9 mouse cellular contexts compared by ENCODE assay signal in genomic region chr15:99714858-99715257, GRCm38 (mm10). TPM values are rescaled to one million over a fixed set of nuclear protein-coding genes. Genes with fewer than 3 reads are reported as not detected.
DNase-seq lines count a peak whose midpoint lies in the region; ATAC-seq and TF ChIP-seq lines count a peak whose summit lies in the region.
"Had no signal": no experiment of that assay in that cellular context is flagged by ENCODE, and none has a peak within 500 bp of the region (broad histone marks: within the 10 kb centered on the region; RNA-seq: fewer than 3 reads in every experiment).

No protein-coding gene starts in this region.

- H3K27ac ChIP-seq in ES-E14 (ENCODE audit: insufficient read depth, low read depth, low read length, poor library complexity, severe bottlenecking), result no peak overlapping the region
- peak overlapping the region; percentile 82 for H3K27ac ChIP-seq in forebrain, embryonic 16.5 days (ENCODE audit: low read length)
- peak overlapping the region; percentile 76 for H3K27ac ChIP-seq in neural tube, embryonic 15.5 days (replicated peaks)

- H3K27me3 ChIP-seq in forebrain, embryonic 16.5 days (replicated peaks; ENCODE audit: control insufficient read depth, insufficient read depth, low read length), result no peaks in the 10 kb centered on the region
- no peaks in the 10 kb centered on the region for H3K27me3 ChIP-seq in neural tube, embryonic 15.5 days (replicated peaks)

- intact Hi-C loops in heart, postnatal 25 days (cut with DNase I), result loop anchor here (2.0 to 5.0 kb wide), 2 partner anchors 64 to 187 kb away; no protein-coding TSS in a partner anchor

- H3K4me2 ChIP-seq in forebrain, embryonic 16.5 days (ENCODE audit: low read length), result no peak overlapping the region
- H3K4me2 ChIP-seq in neural tube, embryonic 15.5 days, result no peak overlapping the region

- WGBS in forebrain, embryonic 16.5 days, result 53% methylated on average over 7 of the region's 7 CpGs
- WGBS in neural tube, embryonic 15.5 days, result 59% methylated on average over 7 of the region's 7 CpGs

- peaks cover 33% of the 10 kb centered on the region for H3K36me3 ChIP-seq in ES-E14 (ENCODE audit: control insufficient read depth, insufficient read depth, low read length, poor library complexity, severe bottlenecking)
- peaks cover 33% of the 10 kb centered on the region for H3K36me3 ChIP-seq in forebrain, embryonic 16.5 days (ENCODE audit: control insufficient read depth, insufficient read depth)
- peaks cover 44% of the 10 kb centered on the region for H3K36me3 ChIP-seq in neural tube, embryonic 15.5 days

- H3K4me3 ChIP-seq in ES-E14 (ENCODE audit: insufficient read depth in 1 of 2, low read depth in 1 of 2, low read length in 2 of 2, poor library complexity in 1 of 2, severe bottlenecking in 1 of 2), result no peak overlapping the region
- no peak overlapping the region for H3K4me3 ChIP-seq in forebrain, embryonic 16.5 days (replicated peaks; ENCODE audit: low read length)
- H3K4me3 ChIP-seq in neural tube, embryonic 15.5 days (replicated peaks), result no peak overlapping the region

- no peaks in the 10 kb centered on the region for H3K9me3 ChIP-seq in ES-E14 (ENCODE audit: control insufficient read depth, insufficient read depth, low read depth, low read length)
- no peaks in the 10 kb centered on the region for H3K9me3 ChIP-seq in forebrain, embryonic 16.5 days (ENCODE audit: control insufficient read depth, low read length)
- no peaks in the 10 kb centered on the region for H3K9me3 ChIP-seq in neural tube, embryonic 15.5 days (replicated peaks)

- in situ Hi-C loops in ES-E14 (cut with MboI; ENCODE audit: low sequenced_read_pairs in 2 of 2, unreplicated experiment in 2 of 2), result loop anchor here in 1 of 2 experiments (10.0 kb wide), 1 partner anchor 190 kb away; no protein-coding TSS in a partner anchor

- H3K9ac ChIP-seq in ES-E14 (ENCODE audit: insufficient read depth, low read depth, low read length, poor library complexity, severe bottlenecking), result no peak overlapping the region
- H3K9ac ChIP-seq in forebrain, embryonic 16.5 days (replicated peaks; ENCODE audit: low read depth, low read length), result no peak overlapping the region
- no peak overlapping the region for H3K9ac ChIP-seq in neural tube, embryonic 15.5 days (replicated peaks)

- peaks cover 0 to 28% of the 10 kb centered on the region in 2 experiments; a peak in 3 of 4 replicates for H3K4me1 ChIP-seq in ES-E14 (ENCODE audit: control insufficient read depth in 2 of 2, insufficient read depth in 2 of 2, low read length in 2 of 2, poor library complexity in 1 of 2)
- peaks cover 25% of the 10 kb centered on the region for H3K4me1 ChIP-seq in forebrain, embryonic 16.5 days (replicated peaks; ENCODE audit: control insufficient read depth, insufficient read depth, low read length)
- peaks cover 43% of the 10 kb centered on the region for H3K4me1 ChIP-seq in neural tube, embryonic 15.5 days

- DNase-seq in ES-E14 (ENCODE audit: low read depth, low spot score), result no peak
- peak; percentile 83 for DNase-seq in cerebellum, adult 11 months
- peak; percentile 47 for DNase-seq in heart, postnatal 25 days (ENCODE audit: low spot score)
- peak; percentile 89 for DNase-seq in layer of hippocampus, adult 11-12 months (ENCODE audit: low spot score)
- peak; percentile 74 to 75 for DNase-seq in lung, adult 18-20 months
- DNase-seq in thymus, postnatal 10 days (ENCODE audit: low spot score in 2 of 2), result peak; percentile 52 to 70

- peak; percentile 39 for ATAC-seq in forebrain, embryonic 16.5 days
- ATAC-seq in neural tube, embryonic 15.5 days (ENCODE audit: low FRiP score), result peak; percentile 39; the same call in 1 of the 2 replicates

TF ChIP-seq in ES-E14, 5 proteins besides CTCF, POLR2A, EP300 and RAD21:
- TF ChIP-seq MAFK (IDR thresholded peaks at IDR 0.05; ENCODE audit: insufficient read depth, low read depth, low read length) (no peak), ZC3H11A (IDR thresholded peaks at IDR 0.05; ENCODE audit: borderline replicate concordance, low read depth, low read length) (peak; percentile 20; the same call in 1 of the 2 replicates)

RNA-seq across cellular contexts. Expression of gene Gpd1, which starts 2.5 kb away (rescaled TPM):
- 0.85 and 1.1 TPM in 2 replicates for total RNA-seq in ES-E14 (2012; rRNA removed)
- polyA plus RNA-seq in forebrain, embryonic 16.5 days (2015; fragmentation: Nextera tagmentation; extraction: Ambion mirVana), result 2.4 and 2.9 TPM in 2 replicates
- 10 to 100 TPM; 54.1 to 67.6 TPM for total RNA-seq in heart, postnatal 25 days (2021)
- polyA plus RNA-seq in neural tube, embryonic 15.5 days (2015; fragmentation: Nextera tagmentation; extraction: Ambion mirVana), result 4.5 and 5.2 TPM in 2 replicates

RNA-seq across cellular contexts. Expression of gene Gm17349, which starts 9.6 kb away (rescaled TPM):
- total RNA-seq in ES-E14 (2012; rRNA removed), result 2.3 and 2.5 TPM in 2 replicates
- not detected in 2 replicates for polyA plus RNA-seq in forebrain, embryonic 16.5 days (2015; fragmentation: Nextera tagmentation; extraction: Ambion mirVana)
- total RNA-seq in heart, postnatal 25 days (2021), result 1 to 10 TPM; 2.8 to 4.2 TPM
- polyA plus RNA-seq in neural tube, embryonic 15.5 days (2015; fragmentation: Nextera tagmentation; extraction: Ambion mirVana), result not detected in 2 replicates
- polyA plus RNA-seq: large intestine, adult 2 months had no signal

RNA-seq across cellular contexts. Expression of gene Cox14, which starts 10.6 kb away (rescaled TPM):
- 68.8 and 86.6 TPM in 2 replicates for total RNA-seq in ES-E14 (2012; rRNA removed)
- 151 and 164 TPM in 2 replicates for polyA plus RNA-seq in forebrain, embryonic 16.5 days (2015; fragmentation: Nextera tagmentation; extraction: Ambion mirVana)
- 100 to 1,000 TPM; 227 to 229 TPM for total RNA-seq in heart, postnatal 25 days (2021)
- polyA plus RNA-seq in neural tube, embryonic 15.5 days (2015; fragmentation: Nextera tagmentation; extraction: Ambion mirVana), result 178 and 182 TPM in 2 replicates

RNA-seq across cellular contexts. Expression of gene Smarcd1, which starts 12.9 kb away (rescaled TPM):
- total RNA-seq in ES-E14 (2012; rRNA removed), result 62.1 and 76.3 TPM in 2 replicates
- 111 and 116 TPM in 2 replicates for polyA plus RNA-seq in forebrain, embryonic 16.5 days (2015; fragmentation: Nextera tagmentation; extraction: Ambion mirVana)
- 10 to 100 TPM; 23.5 to 25.3 TPM for total RNA-seq in heart, postnatal 25 days (2021)
- polyA plus RNA-seq in neural tube, embryonic 15.5 days (2015; fragmentation: Nextera tagmentation; extraction: Ambion mirVana), result 80.2 and 91.5 TPM in 2 replicates

RNA-seq across cellular contexts. Expression of gene Asic1, which starts 44.7 kb away (rescaled TPM):
- 6.6 and 15.0 TPM in 2 replicates for total RNA-seq in ES-E14 (2012; rRNA removed)
- 26.2 and 37.4 TPM in 2 replicates for polyA plus RNA-seq in forebrain, embryonic 16.5 days (2015; fragmentation: Nextera tagmentation; extraction: Ambion mirVana)
- total RNA-seq in heart, postnatal 25 days (2021), result under 1 TPM; 0.48 to 0.55 TPM
- polyA plus RNA-seq in neural tube, embryonic 15.5 days (2015; fragmentation: Nextera tagmentation; extraction: Ambion mirVana), result 59.3 and 68.9 TPM in 2 replicates

Comparison
In these comparisons a context has a peak if more than half of its experiments do, and no peak if none do; other contexts are left out.
1. RNA of gene Gpd1, which starts 2.5 kb away (total RNA-seq): 54.1 to 67.6 TPM in heart, postnatal 25 days; 0.85 to 1.1 TPM in ES-E14; every median in the first group is over 10 times any median in the second.